Mouse (Mus musculus) heart, embryonic 11.5 days (tissue): ENCODE results near the gene F5. TPM values are rescaled to one million over a fixed set of nuclear protein-coding genes. Genes with fewer than 3 reads are reported as not detected.

Source experiments
- ATAC-seq: fragments of 200-750 bp; cut with Nextera tagmentation; replicated peaks from 2 replicates; pipeline ENCODE4 v1.8.0; 2017; ENCODE audit warnings: moderate library complexity; ENCODE audit not compliant: insufficient number of reproducible peaks, low FRiP score, low TSS enrichment
- H3K27ac ChIP-seq: fragments of 300-500 bp; sonication (generic); 2 replicates; pipeline ENCODE4 v1.5.1; 2014; ENCODE audit warnings: mild to moderate bottlenecking, low read depth, low read length
- H3K27me3 ChIP-seq: fragments of 300-500 bp; sonication (generic); 2 replicates; pipeline ENCODE4 v1.6.1; 2014; ENCODE audit warnings: mild to moderate bottlenecking, low read length, mixed read lengths; ENCODE audit not compliant: control insufficient read depth, insufficient read depth
- H3K36me3 ChIP-seq: fragments of 300-500 bp; sonication (generic); 2 replicates; pipeline ENCODE4 v1.6.1; 2014; ENCODE audit warnings: mild to moderate bottlenecking, low read length, moderate library complexity, mixed read lengths; ENCODE audit not compliant: control insufficient read depth, insufficient read depth
- H3K4me1 ChIP-seq: fragments of 300-500 bp; sonication (generic); 2 replicates; pipeline ENCODE4 v1.6.1; 2014; ENCODE audit warnings: low read length; ENCODE audit not compliant: control insufficient read depth, insufficient read depth
- H3K4me2 ChIP-seq: fragments of 300-500 bp; sonication (generic); 2 replicates; pipeline ENCODE4 v1.6.1; 2014; ENCODE audit warnings: mild to moderate bottlenecking, moderate library complexity
- H3K4me3 ChIP-seq: fragments of 300-500 bp; sonication (generic); 2 replicates; pipeline ENCODE4 v1.5.1; 2014; ENCODE audit warnings: low read depth, low read length
- H3K9ac ChIP-seq: fragments of 300-500 bp; sonication (generic); 2 replicates; pipeline ENCODE4 v1.6.1; 2014; ENCODE audit warnings: mild to moderate bottlenecking, low read depth, low read length, moderate library complexity
- H3K9me3 ChIP-seq: fragments of 300-500 bp; sonication (generic); replicated peaks from 2 replicates; pipeline ENCODE4 v1.6.1; 2016; ENCODE audit warnings: low read length; ENCODE audit not compliant: control insufficient read depth
- WGBS: fragments of 180-500 bp; shearing (Covaris S2); extraction: QIAGEN DNeasy Blood & Tissue Kit; methylation state at CpG from one replicate; pipeline ENCODE4 v1.1.7; 2014; ENCODE audit not compliant: insufficient replicate concordance; 5-methylcytosine and 5-hydroxymethylcytosine counted together
- polyA plus RNA-seq: library from polyadenylated mRNA; unstranded; fragments of >200 nt; fragmentation: Nextera tagmentation; extraction: Ambion mirVana; gene quantifications from 2 replicates; pipeline ENCODE4 v1.2.1, GENCODE M21; 2014

The F5 gene
- polyA plus RNA-seq = 0.70 and 1.1 TPM in 2 replicates

DNA sequence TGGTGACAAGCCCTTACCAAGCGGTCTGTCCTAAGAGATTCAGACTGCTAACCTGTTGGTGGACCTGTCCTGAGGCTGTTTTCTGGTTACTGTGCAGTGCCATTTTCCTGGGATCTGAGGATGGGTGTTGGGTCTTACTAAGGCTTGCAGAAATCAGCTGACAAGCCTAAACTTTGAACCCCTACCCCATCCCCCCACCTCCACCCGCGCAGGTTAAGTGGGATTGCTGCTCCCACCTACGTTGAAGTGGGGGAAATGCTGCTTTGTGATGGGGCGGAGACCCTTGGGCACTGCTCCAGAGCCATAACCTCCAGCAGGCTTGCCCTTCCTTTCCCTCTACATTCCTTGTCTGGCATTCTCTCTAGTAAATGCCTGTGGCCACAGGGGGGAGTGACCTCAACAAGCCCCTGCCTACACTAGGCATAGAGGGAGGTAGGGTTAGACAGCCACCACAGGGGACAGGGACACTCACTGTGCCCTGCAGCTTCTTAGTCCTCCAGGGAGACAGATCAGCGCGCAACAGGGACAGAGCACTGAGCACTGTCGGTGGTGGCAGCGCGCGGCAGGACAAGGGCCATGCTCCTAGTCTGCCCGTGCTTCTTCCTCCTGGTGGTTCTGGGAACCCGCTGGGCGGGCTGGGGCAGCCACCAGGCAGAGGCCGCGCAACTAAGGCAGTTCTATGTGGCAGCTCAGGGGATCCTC is at the start of gene F5:
Gene F5 (plus strand): TSS at position 452 of the 702 bp plus-strand sequence.
- no peaks in the 10 kb centered on the region for H3K9me3 ChIP-seq
- no peaks in the 10 kb centered on the region for H3K4me1 ChIP-seq
- no peaks in the 10 kb centered on the region for H3K36me3 ChIP-seq
- no peak within 1 kb of the TSS for H3K4me3 ChIP-seq
- no peak within 1 kb of the TSS for H3K9ac ChIP-seq
- no peaks in the 10 kb centered on the region for H3K27me3 ChIP-seq
- peak within 1 kb of the TSS; percentile 56 for H3K4me2 ChIP-seq
- no peak; the same call in 1 of the 2 replicates for ATAC-seq
- 11% methylated on average over 16 of the region's 16 CpGs for WGBS
- H3K27ac ChIP-seq = no peak within 1 kb of the TSS

DNA sequence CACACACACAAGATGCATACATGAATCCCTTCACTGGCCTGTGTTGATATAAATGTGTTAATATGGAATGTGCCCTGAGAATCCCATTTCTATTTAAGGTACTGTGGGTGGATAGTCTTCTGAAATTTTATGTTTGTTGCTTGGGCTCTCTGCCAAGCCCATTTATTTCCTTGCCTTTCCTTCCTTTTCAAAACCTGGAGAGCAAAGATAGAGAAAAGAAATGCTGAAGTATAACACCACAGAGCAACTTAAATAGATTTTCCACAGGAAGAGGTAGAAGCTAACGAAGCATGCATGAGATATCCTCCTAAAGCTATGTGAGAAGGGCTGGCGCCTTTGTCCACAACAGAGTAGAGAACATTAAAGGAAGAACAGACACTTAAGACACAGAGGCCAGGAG is 41.9 kb upstream of the F5 start:
- 67% methylated on average over 2 of the region's 2 CpGs for WGBS
- no peak for ATAC-seq
- Histone ChIP-seq H3K27me3 (no peaks in the 10 kb centered on the region), H3K4me1 (no peaks in the 10 kb centered on the region), H3K9ac (no peak overlapping the region), H3K36me3 (no peaks in the 10 kb centered on the region), H3K27ac (no peak overlapping the region), H3K9me3 (no peaks in the 10 kb centered on the region), H3K4me2 (no peak overlapping the region), H3K4me3 (no peak overlapping the region)

GRCm38 (mm10) chr1:164110591-164111329 is 40.9 kb upstream of the F5 start:
- Histone ChIP-seq H3K9me3 (no peaks in the 10 kb centered on the region), H3K4me3 (no peak overlapping the region), H3K4me2 (no peak overlapping the region), H3K36me3 (no peaks in the 10 kb centered on the region), H3K27ac (no peak overlapping the region), H3K4me1 (no peaks in the 10 kb centered on the region), H3K9ac (no peak overlapping the region), H3K27me3 (no peaks in the 10 kb centered on the region)
- WGBS = 86% methylated on average over 9 of the region's 9 CpGs
- no peak for ATAC-seq

GRCm38 (mm10) chr1:164114280-164114679 is 37.4 kb upstream of the F5 start:
- Histone ChIP-seq H3K4me3 (no peak overlapping the region), H3K27me3 (no peaks in the 10 kb centered on the region), H3K9me3 (no peaks in the 10 kb centered on the region), H3K4me2 (no peak overlapping the region), H3K9ac (no peak overlapping the region), H3K27ac (no peak overlapping the region), H3K4me1 (no peaks in the 10 kb centered on the region), H3K36me3 (no peaks in the 10 kb centered on the region)
- no peak for ATAC-seq
- WGBS = 73% methylated on average over 5 of the region's 5 CpGs

DNA sequence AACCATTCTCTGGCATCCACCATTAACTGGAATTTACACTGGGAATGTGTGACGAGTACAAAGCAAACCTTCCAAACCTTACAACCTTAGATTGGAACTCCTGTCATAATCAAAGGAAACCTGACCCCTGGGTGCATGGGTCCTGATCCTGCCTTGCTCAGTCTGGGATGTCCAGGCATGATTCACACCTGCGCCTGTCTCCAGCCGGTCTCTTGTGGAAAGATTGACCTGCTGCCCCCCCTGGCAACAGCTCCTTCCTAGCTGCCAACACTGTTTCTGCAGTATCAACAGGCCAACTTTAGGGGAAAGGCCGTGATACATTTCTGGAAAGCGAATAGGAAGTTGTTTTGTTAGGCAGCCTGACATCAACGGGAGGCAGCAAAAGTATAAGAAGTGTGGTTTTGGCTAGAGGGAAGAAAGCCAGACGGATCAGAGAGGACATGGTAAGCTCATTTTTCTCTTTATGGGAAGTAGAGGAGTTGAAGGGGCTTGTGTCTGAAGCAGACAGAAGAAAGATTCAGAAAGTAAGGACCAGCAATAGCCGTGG is 36.6 kb upstream of the F5 start, which contains the start of gene Selp:
Gene Selp (plus strand): TSS at position 318 of the 547 bp plus-strand sequence.
- no peak within 1 kb of the TSS for H3K4me2 ChIP-seq
- WGBS = 64% methylated on average over 8 of the region's 8 CpGs
- ATAC-seq = no peak

GRCm38 (mm10) chr1:164115647-164116046 is 36.0 kb upstream of the F5 start:
- Histone ChIP-seq H3K4me2 (no peak overlapping the region), H3K4me3 (no peak overlapping the region), H3K27ac (no peak overlapping the region), H3K36me3 (no peaks in the 10 kb centered on the region), H3K9ac (no peak overlapping the region), H3K27me3 (no peaks in the 10 kb centered on the region), H3K9me3 (no peaks in the 10 kb centered on the region), H3K4me1 (no peaks in the 10 kb centered on the region)
- 74% methylated on average over 6 of the region's 6 CpGs for WGBS
- ATAC-seq = no peak

More for the DNA sequence above, 36.6 kb upstream of the F5 start, which contains the start of gene Selp:
- Histone ChIP-seq H3K4me3 (no peak within 1 kb of the TSS), H3K27ac (no peak within 1 kb of the TSS), H3K4me1 (no peaks in the 10 kb centered on the region), H3K27me3 (no peaks in the 10 kb centered on the region), H3K36me3 (no peaks in the 10 kb centered on the region), H3K9me3 (no peaks in the 10 kb centered on the region), H3K9ac (no peak within 1 kb of the TSS)

DNA sequence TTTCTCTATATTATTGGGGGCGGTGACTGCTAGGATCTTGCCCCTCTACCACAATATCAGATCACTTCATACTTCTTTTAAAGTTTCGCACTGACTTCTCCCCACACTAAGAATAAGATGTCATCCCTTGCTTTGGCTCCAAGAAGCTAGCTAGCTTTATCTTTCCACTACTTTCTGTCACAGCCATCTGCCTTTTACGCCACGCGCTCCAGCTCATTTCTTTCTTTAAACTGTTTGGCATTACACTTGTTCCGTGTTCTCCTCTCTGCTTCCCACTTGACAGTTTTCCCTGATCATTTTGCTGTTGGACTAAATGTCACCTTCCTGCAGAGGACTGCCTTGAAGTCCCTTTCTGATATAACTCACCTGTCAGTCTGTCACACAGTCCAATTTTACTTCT is 33.8 kb upstream of the F5 start:
- 89% methylated on average over 6 of the region's 6 CpGs for WGBS
- H3K27me3 ChIP-seq = no peaks in the 10 kb centered on the region

GRCm38 (mm10) chr1:164119892-164120776 is 31.5 kb upstream of the F5 start:
- Histone ChIP-seq H3K27ac (no peak overlapping the region), H3K9ac (no peak overlapping the region), H3K4me2 (no peak overlapping the region), H3K27me3 (no peaks in the 10 kb centered on the region), H3K4me3 (no peak overlapping the region), H3K36me3 (no peaks in the 10 kb centered on the region), H3K9me3 (no peaks in the 10 kb centered on the region), H3K4me1 (no peaks in the 10 kb centered on the region)
- 43% methylated on average over 3 of the region's 3 CpGs for WGBS
- ATAC-seq = no peak

More for the DNA sequence above, 33.8 kb upstream of the F5 start:
- no peaks in the 10 kb centered on the region for H3K4me1 ChIP-seq
- no peak overlapping the region for H3K9ac ChIP-seq
- H3K4me3 ChIP-seq = no peak overlapping the region
- no peak for ATAC-seq
- H3K27ac ChIP-seq = no peak overlapping the region
- H3K36me3 ChIP-seq = no peaks in the 10 kb centered on the region
- H3K9me3 ChIP-seq = no peaks in the 10 kb centered on the region
- H3K4me2 ChIP-seq = no peak overlapping the region
